Mouse (Mus musculus): Measurements from ENCODE around the gene Atl1. TPM values are rescaled to one million over a fixed set of nuclear protein-coding genes. Genes with fewer than 3 reads are reported as not detected.

Gene Atl1
- total RNA-seq, 2 experiments from 2014 or later: 10.1 to 11.0 TPM

- DNase-seq: no peak
Observed at GRCm38 (mm10) chr12:69947502-69947901, 55.1 kb downstream of the Atl1 start.

GRCm38 (mm10) chr12:69957378-69957777 lies 65.0 kb downstream of the Atl1 start:
- DNase-seq: no peak

GRCm38 (mm10) chr12:69962468-69962867 lies 70.1 kb downstream of the Atl1 start:
- peak; percentile 71 for DNase-seq

GRCm38 (mm10) chr12:69963141-69963540 lies 70.7 kb downstream of the Atl1 start:
- DNase-seq: no peak

GRCm38 (mm10) chr12:69965644-69966043 lies 73.2 kb downstream of the Atl1 start:
- no peak for DNase-seq

GRCm38 (mm10) chr12:69966071-69966470 lies 73.7 kb downstream of the Atl1 start:
- DNase-seq: peak; percentile 68

- peak; percentile 25 for DNase-seq
Observed at GRCm38 (mm10) chr12:69967112-69967511, 74.7 kb downstream of the Atl1 start.

GRCm38 (mm10) chr12:69968154-69968553 lies 75.7 kb downstream of the Atl1 start:
- DNase-seq: peak; percentile 47

GRCm38 (mm10) chr12:69973666-69974065 lies 81.3 kb downstream of the Atl1 start:
- no peak for DNase-seq

- no peak for DNase-seq
Observed at GRCm38 (mm10) chr12:69976688-69977087, 84.3 kb downstream of the Atl1 start.

GRCm38 (mm10) chr12:69977376-69977998 lies 85.1 kb downstream of the Atl1 start:
- DNase-seq: no peak

GRCm38 (mm10) chr12:69982874-69983273 lies 90.5 kb downstream of the Atl1 start:
- DNase-seq: no peak

GRCm38 (mm10) chr12:69985546-69985945 lies 93.1 kb downstream of the Atl1 start:
- no peak for DNase-seq

- peak; percentile 53 for DNase-seq
Observed at GRCm38 (mm10) chr12:69986241-69986762, 93.9 kb downstream of the Atl1 start.

GRCm38 (mm10) chr12:69986786-69987497 lies 94.5 kb downstream of the Atl1 start, which contains the start of gene Sav1:
Sav1 (minus strand) TSS chr12:69987002.
- peak; percentile 92 for DNase-seq

GRCm38 (mm10) chr12:69995382-69995781 lies 103.0 kb downstream of the Atl1 start:
- DNase-seq: no peak

- DNase-seq: no peak
Observed at GRCm38 (mm10) chr12:69998186-69998983, 106.0 kb downstream of the Atl1 start.

GRCm38 (mm10) chr12:70005103-70005502 lies 112.7 kb downstream of the Atl1 start:
- DNase-seq: no peak

- no peak for DNase-seq
Observed at GRCm38 (mm10) chr12:70010356-70010755, 117.9 kb downstream of the Atl1 start.

- DNase-seq: no peak
Observed at GRCm38 (mm10) chr12:70011681-70012080, 119.3 kb downstream of the Atl1 start.

- DNase-seq: no peak
Observed at GRCm38 (mm10) chr12:70015936-70016335, 123.5 kb downstream of the Atl1 start.

All from heart, postnatal 4 days (tissue).